Mouse (Mus musculus): ENCODE measurements at regions not wholly inside any gene's neighbourhood (a gene's known extent, or its start where the extent isn't known, plus 50 kb on each side); places are given as distances from the start of the nearest gene placed in this dataset.
A peak's percentile ranks its signal among the peaks of the same experiment; 100 is the strongest.

- DNase-seq (ENCODE audit: low spot score in 2 of 2) = no peak
Observed at GRCm38 (mm10) chrX:11690446-11690845, 362.8 kb downstream of the H2al1j start.

GRCm38 (mm10) chrX:11691019-11691418, 363.4 kb downstream of the H2al1j start:
- intact Hi-C loops (cut with DNase I) = no loop called here
- DNase-seq (ENCODE audit: low spot score in 2 of 2) = no peak

More at GRCm38 (mm10) chrX:11690446-11690845, 362.8 kb downstream of the H2al1j start:
- intact Hi-C loops (cut with DNase I) = no loop called here

DNA sequence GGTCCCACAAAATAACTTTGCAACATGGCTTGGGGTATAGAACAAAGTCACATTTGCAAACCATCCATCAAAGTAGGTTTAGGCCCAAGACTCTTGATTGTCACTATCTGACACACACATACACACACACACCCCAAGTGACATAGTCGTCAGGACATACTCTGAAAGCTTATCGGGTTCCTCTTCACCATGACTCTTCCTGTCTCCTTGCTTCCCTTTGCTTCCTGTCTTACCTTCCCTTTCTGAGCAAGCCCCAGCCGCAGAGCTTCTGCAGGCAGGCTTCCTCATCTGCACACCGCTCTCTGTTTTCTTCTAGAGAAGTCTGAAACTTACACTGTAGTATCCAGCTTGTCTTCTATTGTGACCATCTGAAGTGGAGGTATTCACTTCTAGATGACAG, 368.9 kb downstream of the H2al1j start:
- intact Hi-C loops (cut with DNase I) = no loop called here
- DNase-seq (ENCODE audit: low spot score in 2 of 2) = no peak

DNA sequence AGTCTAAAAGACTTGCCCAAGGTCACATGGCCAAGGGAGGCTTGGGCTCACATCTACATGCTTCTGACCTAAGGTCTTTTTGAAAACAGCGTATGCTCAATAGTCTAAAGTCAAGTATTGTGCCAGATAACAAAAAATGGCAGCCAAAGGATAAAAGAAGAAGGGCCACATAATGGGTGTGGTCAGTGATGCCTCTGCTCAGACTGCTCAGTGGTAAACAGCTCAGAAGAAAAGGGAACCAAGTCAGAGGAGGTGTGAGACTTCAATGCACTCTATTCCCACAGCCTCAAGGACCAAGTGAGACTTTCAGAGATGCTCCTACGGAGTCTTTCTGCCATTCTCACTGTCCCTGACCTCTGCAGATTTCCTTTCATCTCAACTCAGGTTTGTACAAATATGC, 373.5 kb downstream of the H2al1j start:
- intact Hi-C loops (cut with DNase I) = no loop called here

DNA sequence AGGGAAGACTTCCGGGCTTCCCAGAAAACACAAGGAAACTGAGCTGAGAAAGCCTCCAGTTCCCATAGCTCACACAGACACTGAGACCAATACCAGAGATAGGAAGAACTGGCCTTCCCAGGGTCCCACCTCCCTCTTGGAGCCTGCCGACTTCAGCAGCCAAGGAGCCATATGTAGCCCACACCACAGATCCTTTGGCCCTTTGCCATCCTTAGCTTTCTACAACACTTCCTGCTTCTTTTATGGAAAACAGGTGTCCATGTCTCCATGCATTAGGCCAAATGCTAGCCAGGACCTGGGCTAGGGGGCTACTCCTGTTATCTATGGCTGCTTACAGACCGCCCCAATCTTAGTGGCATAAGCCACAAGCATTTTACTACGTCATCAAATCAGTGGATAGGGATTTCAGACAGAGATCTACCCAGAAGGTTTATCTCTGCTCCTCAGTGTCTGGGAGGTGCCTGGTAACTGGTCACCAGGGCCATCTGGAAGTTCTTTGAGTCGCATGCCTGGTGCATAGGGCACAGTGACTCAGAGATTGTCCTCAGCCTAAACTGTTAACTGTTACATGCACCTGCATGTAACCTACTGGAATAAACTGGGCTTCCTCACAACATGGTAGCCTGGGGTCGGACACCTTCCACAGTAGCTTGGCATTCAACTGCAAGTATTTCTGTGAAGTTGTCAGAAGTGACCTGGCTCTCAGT, 378.4 kb downstream of the H2al1j start:
- intact Hi-C loops (cut with DNase I) = no loop called here
- DNase-seq (ENCODE audit: low spot score in 2 of 2) = no peak

More for the DNA sequence above, 373.5 kb downstream of the H2al1j start:
- no peak for DNase-seq (ENCODE audit: low spot score in 2 of 2)

DNA sequence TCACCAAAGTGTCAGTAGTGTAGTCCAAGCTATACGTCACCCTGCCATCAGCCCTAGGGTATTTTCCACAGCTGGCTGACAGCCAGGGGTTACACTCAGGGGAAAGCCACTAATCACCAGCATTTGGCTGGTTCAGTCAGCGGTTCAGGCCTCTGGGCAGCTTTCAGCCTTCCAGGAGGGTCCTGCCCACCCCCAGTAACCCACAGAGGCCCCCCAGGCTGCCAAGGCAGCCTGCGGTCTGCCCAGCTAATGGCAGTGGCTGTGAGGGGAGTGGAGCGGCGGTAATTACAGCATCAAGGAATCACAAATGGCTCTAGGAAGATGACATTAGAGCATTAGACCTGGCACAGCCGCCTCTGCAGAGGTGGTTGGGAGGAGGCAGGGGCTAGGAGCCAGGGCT, 379.7 kb downstream of the H2al1j start:
- no peak for DNase-seq (ENCODE audit: low spot score in 2 of 2)
- intact Hi-C loops (cut with DNase I) = no loop called here

GRCm38 (mm10) chrX:11708325-11708724, 380.7 kb downstream of the H2al1j start:
- no peak for DNase-seq (ENCODE audit: low spot score in 2 of 2)
- intact Hi-C loops (cut with DNase I) = no loop called here

DNA sequence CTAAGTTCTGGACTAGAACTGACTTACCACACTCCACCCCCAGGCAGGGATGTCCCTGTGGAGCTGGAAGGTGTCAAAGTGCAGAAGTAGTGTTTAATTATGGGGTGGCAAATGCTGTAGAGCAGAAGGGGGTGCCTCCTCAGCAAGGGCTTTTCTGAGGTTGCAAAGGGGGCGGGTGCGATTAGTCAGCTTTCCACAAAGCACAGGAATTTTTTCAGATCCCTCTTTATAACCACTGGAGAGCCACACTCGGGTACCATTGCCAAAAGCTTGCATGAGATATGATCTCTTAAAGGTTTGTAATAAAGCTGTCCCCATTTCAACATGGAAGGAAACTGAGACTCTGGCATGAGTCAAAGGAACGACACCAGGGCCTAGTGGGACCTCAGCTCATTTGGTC, 381.7 kb downstream of the H2al1j start:
- no peak for DNase-seq (ENCODE audit: low spot score in 2 of 2)
- intact Hi-C loops (cut with DNase I) = no loop called here

DNA sequence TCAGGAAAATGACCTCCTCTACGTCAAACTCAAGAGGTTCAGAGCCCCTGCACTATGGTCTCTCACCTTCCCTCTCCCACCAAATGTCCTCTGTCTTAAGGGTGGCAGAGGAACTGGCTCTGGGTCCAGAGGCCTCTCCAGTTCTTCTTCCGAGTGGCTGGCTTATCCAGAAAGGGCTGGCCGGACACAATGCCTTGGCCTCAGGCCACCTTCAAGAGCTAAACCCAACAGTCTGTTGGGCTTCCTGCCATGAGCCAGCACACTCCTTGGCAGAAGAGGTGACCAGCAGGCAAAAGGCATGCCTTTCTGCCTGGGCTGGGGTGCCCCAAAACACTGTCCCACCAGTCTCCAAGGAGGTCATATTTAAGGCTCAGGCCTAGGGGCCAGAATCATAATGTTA, 385.8 kb downstream of the H2al1j start:
- no peak for DNase-seq (ENCODE audit: low spot score in 2 of 2)
- intact Hi-C loops (cut with DNase I) = no loop called here

DNA sequence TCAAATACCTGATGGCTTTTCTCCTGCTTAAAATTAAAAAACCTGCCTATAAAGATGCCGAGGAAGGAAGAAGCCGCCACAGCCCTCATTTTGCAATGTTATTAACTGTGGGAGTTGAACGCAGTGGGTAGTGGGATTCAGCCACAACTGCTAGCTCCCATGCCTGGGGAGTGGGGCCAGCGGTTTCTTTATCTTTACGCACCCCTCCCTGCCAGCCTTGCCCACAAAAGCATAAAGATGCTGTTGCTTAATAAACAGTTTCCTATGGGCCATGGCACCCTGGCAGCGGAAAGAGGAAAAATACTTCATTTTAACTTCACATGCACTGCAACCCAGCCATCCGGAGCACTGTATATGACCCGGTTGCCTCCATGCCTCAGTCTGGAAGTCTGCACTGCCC, 389.2 kb downstream of the H2al1j start:
- intact Hi-C loops (cut with DNase I) = no loop called here

GRCm38 (mm10) chrX:11718778-11719177, 391.2 kb downstream of the H2al1j start:
- DNase-seq (ENCODE audit: low spot score in 2 of 2) = no peak
- intact Hi-C loops (cut with DNase I) = no loop called here

More for the DNA sequence above, 389.2 kb downstream of the H2al1j start:
- no peak for DNase-seq (ENCODE audit: low spot score in 2 of 2)

DNA sequence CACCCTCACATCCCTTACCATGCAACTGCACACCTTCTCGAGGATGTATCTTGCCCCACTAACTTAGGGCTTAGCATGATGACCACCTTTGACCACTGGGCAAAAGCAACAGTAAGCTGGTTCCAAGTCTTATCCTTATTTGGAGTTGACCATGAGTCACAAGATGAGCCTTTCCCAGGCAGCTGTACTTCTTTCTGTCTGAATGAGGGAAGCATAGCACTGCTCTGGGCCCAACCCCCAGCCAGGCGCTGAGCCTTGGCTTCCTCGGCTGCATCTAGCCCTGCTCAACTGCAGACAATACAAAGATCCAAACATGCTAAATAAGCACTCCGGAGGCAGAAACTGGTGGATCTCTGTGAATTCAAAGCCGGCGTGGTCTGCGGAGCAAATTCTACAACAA, 392.9 kb downstream of the H2al1j start:
- intact Hi-C loops (cut with DNase I) = no loop called here
- peak in 1 of 2 experiments; percentile 5 for DNase-seq (ENCODE audit: low spot score in 2 of 2)

DNA sequence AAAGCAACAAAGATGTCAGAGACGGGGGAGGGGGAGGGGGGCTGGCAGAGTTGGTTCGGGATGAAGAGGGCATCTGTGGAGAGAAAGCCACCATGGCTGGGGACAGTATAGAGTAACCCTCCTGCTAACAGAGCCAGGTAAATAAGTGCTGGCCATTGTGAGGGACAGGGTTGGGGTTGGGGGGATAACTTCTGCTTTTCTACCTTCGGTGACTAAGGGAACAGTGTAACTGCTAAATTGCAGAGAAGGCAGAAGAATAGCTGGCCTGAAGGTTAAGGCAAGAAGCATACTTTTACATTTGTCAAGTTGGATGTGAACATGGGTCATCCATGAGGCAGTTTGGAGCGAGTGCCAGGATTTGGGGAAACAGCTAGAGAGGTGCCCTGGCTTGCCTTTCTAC, 395.1 kb downstream of the H2al1j start:
- intact Hi-C loops (cut with DNase I) = no loop called here
- DNase-seq (ENCODE audit: low spot score in 2 of 2) = no peak

DNA sequence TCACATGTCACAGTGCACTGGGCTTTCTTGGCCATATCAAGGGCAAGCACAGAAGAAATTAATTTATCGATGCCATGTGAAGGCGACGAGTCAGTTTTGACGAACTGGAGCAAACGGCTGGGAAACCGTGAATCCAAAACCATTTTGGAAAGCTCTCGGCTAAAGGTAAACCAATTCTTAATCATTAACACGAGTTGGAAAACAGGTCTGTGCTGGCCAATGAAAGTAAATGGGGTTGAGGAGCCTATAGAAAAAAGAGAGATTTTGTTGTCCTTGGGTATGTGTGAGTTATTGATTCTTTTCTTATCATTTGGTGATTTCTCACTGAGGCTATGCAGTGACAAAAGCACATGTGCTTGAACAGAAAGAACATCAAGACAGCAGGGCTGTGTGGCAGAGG, 397.1 kb downstream of the H2al1j start:
- DNase-seq (ENCODE audit: low spot score in 2 of 2) = no peak
- intact Hi-C loops (cut with DNase I) = no loop called here

DNA sequence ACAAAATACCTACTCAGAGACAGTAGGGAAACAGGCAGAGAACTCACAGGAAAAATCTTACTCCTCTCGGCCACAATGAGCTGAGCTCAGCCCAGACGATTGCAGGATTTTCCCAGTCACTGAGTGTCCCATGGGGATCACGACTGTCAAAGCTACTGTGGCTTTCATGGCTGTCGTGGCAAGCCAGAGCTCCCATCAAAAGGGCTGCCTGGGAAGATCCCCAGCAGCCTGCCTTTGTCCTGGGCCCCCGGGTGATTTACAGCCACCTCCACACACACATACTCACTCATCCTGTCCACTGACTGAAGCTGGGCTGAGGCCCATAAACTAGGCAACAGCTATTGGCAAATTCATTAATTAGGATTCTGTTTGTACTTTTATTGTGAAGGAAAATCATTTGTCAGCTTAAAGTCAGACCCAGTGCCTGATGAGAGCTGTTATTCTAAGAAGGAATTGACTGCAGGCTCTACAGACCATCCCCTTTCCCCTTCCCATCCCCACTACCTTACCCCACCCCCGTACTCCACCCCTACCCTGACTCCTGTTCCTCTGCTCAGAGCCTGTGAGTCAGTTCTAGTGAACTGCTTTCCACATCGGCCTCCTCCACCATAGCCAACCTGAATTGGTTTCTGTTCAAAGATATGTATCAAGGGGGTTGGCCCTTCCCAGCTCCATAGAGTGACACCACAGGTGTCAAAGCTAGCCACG, 399.1 kb downstream of the H2al1j start:
- intact Hi-C loops (cut with DNase I) = no loop called here
- DNase-seq (ENCODE audit: low spot score in 2 of 2) = no peak

- intact Hi-C loops (cut with DNase I) = no loop called here
- no peak for DNase-seq (ENCODE audit: low spot score in 2 of 2)
Observed at GRCm38 (mm10) chrX:11728481-11728880, 400.9 kb downstream of the H2al1j start.

DNA sequence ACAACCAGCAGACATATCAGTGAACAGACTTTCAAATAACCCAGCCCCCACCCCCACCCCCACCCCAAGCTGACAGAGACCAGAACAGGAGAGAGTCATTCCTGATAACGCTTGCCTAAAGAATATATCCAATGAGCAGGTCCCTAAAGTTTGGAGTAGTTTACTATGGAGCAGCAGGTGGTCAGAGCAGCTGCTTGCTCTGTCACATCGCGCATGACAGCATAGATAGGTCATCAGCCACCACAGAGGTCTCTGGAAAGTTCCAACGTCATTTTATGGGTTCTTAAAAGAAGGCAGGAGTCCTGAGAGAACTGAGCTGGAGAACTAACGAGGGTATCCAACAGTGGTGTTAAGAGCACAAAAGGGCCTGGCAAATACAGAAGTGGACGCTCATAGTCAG, 402.4 kb downstream of the H2al1j start:
- intact Hi-C loops (cut with DNase I) = no loop called here
- no peak for DNase-seq (ENCODE audit: low spot score in 2 of 2)

GRCm38 (mm10) chrX:11732371-11732770, 404.7 kb downstream of the H2al1j start:
- intact Hi-C loops (cut with DNase I) = no loop called here
- no peak for DNase-seq (ENCODE audit: low spot score in 2 of 2)

DNA sequence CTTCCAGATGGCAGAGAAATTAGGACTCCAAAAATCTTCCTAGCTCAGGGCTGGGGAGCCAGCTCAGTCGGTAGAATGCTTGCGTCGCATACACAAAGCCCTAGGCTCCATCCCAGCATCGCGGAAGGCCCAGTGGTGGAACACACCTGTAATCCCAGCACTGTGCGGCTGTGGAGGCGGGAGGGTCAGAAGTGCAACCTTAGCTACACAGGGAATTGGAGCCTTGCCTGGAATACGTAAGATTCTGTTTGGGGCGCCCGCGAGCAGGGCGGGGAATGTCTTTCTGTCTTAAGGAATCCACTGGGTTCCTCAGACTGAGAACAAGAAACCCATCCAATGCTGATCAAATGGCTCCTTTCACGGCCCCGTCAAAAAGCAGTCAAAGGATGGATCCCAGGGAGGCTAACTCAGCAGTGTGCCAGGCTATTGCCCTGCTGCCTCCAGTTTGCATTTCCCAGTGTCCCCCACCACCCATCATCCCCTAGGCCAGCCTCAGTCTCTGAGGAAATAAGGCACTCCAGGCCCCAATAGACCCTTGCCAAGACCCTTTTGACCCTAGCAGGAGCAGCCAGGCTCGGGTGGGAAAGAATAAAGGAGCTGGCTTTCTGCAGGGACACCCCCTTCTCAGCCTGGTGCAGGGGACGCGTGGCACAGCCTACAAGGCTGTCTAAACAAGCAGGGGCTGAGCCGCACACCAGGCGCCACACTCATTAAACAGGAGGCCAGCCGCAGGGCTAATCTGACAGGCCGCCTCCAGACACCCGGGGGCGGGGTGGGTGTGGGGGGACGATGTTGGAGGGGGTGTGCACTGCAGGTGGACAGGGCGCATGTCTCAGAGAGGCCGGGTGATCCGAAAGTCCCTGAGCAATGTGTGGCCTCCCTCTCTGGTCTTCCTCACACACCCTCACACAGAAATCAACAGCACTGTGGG, 407.1 kb downstream of the H2al1j start:
- intact Hi-C loops (cut with DNase I) = no loop called here
- DNase-seq (ENCODE audit: low spot score in 2 of 2) = no peak

GRCm38 (mm10) chrX:11735516-11736170, 408.0 kb downstream of the H2al1j start:
- intact Hi-C loops (cut with DNase I) = no loop called here
- peak in 1 of 2 experiments; percentile 12 for DNase-seq (ENCODE audit: low spot score in 2 of 2)

Measured in left cerebral cortex, postnatal 36 days (tissue).